Mouse (Mus musculus) ES-CJ7 (cell line): ENCODE data around the gene Adgrb3.

Experiments
- DNase-seq: peaks from one replicate; pipeline ENCODE4 v3.0.0; 2011; ENCODE audit warnings: low read depth, low spot score

Gene Adgrb3

DNA sequence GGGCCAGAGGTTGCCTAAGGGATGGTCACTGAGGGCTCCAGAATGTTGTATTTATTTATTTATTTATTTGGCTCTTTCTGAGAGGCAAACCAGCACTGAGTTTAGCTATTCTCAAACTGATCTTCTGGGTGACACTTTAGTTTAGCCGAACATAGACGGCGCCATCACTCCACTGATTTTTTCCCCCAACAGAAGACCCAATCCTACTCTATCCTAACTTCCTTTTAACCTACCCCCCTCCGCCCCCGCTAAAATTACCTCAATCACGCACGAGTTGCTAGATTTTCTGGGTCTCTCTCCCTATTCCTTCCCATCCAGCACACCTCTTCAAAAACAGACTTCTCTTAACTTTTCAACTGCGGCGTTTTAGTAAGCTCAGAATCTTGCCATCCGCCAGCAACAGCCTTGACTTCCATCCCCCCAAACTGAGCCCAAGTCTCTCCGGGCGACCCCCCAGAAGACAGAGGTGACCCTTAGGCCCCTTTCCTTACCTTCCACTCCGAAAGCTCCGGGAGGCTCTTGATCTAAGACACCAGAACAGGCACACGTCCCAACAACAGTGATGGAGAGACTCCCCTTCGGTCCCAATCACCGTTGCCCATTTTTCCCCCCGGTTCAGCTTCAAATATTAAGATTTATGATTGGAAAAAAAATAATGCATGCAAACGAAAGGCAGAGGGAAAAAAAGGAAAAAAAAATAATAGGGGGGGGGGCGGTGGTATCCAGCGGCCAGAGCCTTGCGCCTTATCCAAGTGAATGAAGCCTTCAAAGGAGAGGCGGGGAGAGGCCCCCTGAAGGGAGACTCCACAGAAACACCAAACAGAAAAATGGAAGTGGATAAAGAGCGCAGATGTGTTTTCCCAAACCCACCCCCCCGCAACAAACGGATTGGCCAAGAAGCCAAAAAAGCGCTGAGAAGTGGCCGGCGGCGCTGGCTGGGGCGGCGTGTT lies at the start of gene Adgrb3:
Adgrb3 (minus strand) TSS at position 737 of the 950 bp plus-strand sequence.
- peak; percentile 13 for DNase-seq

DNA sequence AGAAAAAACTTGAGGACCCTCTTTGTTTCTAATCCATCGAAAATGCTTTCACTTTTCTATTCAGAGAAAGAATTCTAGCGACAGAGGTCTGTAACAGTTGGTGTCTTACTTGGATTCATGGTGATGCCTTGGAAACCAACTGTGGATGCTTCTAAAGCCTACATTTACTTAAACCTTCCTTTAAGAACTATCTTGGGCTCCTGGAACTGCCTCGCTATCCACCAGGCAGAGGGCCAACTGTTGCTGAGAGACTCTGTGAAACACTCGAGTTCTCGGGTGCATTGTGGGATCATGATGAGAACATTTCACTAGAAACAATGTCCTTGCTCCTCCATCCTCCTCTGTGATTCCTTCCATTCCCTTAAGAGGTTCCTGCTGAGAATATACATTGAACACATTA lies 48.0 kb upstream of the Adgrb3 start:
- no peak for DNase-seq

DNA sequence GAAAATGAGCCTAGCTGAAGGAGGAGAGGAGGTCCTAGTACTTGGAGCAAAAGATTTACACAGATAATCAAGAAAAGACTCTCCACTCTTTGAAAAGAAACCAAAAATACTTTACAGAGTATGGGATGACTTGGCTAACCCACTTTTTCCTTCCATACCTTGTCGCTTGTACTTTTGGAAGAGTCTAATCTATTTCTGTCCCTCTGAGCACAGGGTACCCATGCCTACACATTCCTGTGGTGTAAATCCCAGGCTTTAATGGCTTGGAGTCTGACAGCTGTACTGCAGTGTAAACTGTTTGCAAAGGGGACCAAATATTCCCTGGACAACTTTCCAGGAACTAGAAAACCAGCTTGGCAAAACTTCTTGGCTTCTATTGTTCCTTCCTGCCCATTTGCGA lies 28.0 kb upstream of the Adgrb3 start:
- no peak for DNase-seq

DNA sequence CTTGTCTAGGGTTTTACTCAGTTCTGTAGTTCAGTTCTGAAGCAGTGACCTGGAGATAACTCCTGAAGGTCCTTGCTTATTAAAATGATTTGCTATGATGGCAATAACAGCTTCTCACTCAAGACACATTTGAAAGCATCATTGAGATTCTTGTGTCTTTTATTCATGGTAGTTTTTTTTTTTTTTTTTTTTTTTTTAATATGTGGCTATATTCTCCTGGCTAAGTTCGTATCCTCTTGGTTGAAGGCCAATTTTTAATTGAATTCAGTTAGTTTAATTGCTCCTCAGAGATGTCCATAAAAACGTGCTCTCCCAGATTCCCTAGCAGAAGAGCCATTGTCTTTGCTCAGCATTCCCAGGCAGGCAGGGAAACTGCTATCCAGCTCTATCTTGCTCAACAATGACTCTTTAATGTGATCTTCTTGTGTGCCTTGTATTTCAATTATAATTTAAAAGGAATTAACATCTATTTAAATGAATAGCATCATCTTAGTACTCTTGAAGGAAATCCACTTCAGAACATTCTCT lies 25.0 kb upstream of the Adgrb3 start:
- no peak for DNase-seq

DNA sequence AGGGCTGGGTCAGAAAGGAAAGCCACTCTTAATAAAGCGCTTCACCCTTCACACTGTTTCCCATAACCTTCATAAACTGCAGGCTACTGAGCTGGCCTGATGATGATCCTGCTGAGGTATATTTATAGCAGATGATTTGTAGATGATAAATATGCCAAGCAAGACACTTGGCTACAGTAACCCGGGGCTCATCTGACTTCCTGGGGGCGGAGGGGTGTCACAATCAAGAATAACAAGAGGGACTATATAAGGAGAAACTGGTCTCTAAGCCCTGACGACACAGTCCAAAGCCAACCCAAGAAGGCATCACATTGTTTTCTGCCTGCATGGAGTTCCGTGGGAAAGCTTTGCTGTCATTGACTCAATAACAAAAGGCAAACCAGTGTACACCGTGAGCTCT lies 2.8 kb upstream of the Adgrb3 start:
- DNase-seq = no peak

DNA sequence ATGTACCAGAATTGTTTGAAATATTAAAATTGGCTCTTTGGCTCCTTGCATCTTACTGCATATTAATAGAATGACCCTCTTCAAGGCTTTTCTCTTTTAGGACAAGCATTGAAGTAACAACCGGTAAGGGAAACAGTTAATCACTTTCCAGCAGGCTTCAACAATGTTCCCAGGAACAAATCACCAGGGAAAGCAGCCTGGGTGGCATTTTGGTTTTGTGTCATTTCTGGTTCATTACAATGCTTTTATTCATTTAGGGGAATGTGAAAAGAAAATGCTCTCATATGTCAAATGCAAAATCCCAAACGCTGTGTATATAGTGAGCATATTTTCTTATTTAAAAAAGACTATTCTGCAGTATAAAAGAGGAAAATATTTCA lies 2.0 kb upstream of the Adgrb3 start:
- DNase-seq = no peak

DNA sequence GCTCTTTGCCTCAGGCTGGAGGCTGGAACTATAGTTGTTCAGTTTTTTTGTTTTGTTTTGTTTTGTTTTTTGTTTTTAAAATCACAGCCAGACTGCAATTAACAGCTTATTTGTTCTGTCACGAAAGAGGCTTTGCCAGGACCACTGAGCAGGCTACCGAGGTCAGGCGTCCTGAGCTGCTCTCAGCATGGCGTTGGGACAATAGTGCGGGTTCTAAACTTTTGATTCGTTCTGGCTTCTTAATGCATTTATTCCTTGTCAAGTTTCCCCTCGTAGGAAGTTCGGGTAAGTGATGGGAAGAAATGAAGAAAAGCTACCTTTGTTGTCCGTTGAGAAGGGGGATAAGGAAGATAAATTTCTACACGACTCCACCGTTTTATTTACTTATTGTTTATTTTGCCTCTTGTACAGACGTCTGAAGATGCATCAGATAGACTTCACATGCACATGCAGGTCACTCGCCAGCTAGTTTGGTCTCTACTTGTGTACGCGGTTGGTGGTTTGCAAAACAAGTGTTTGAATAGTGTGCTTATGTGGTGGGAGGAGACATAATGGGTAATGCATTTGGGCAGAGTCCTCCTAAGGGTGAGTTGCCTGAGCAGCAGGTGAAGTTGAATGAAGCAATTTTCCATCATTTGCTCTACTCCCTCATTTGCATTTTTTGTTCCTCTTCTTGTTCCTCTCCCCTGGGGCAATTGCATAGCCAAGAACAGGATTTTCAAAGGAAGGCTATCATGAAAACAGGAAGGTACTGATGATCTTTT lies 1.4 kb upstream of the Adgrb3 start:
- DNase-seq = peak; percentile 7

DNA sequence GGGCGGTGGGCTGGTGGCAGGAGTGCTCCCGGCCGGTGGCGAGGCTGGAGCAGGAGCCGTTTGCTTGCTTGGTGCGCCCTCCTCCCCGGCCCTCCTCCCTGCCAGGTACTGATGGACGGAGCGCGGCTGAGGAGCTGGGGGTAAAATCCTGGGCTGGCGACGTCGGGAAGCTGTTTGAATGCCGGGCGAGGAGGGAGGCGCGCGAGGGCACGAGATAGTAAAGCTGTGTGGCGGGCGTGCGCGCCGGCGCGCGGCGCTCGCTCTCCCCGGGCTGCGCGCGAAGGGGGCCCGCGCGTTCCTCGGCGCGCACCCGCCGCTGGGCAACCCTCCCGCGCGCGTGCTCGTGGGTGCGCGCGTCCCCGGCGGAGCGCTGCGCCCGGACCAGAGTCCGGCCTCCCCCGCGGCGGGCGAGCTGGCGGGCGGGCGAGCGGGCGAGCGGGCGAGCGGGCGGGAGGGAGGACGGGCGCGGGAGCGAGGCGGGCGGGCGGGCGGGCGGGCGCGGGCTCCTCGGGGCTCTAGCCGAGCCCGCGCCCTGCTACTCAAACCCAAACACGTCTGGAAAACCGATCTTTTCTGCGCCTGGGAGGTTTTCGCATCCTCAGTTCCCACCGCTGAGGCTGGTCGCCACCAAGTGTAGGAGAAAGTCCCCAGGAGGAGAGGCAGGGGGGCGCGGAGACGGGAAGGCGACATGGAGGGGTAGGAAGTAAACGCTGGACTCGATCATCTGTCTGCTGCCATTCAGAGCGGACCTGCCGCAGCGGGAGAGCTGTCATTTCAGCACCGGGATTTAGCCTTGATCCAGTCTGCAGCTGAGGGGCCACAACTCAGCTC lies 629 bp upstream of the Adgrb3 start:
- peak; percentile 86 for DNase-seq

DNA sequence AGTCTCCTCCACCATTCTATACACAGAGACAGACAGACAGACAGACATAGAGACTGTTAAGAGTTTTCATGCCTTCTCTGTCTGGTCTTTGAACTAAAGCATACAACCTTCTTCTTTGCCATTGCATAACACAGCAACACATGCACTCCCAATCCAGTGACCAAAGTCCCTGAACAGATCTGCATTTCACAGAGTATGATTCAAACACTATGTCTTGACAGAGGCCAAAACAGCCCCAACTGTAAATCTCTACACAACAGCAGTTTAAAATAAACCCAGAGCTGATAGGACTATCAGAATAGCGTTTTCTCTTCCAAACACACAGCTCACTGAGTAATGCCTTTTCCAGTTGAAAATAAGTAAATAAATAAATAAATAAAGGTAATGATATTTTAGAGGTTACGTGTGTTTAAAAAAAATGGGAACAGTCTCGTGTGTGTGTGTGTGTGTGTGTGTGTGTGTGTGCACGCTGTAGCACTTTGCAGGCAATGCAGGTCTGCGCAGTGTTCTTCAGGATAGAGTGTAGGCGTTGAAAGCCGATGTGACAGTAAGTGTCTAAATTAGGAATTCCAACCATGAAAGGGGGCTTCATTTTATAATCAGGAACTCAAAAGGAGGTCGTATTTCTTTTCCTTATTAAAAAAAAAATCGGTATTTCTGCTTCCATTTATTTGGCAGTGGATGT lies 1.3 kb downstream of the Adgrb3 start:
- DNase-seq = no peak

DNA sequence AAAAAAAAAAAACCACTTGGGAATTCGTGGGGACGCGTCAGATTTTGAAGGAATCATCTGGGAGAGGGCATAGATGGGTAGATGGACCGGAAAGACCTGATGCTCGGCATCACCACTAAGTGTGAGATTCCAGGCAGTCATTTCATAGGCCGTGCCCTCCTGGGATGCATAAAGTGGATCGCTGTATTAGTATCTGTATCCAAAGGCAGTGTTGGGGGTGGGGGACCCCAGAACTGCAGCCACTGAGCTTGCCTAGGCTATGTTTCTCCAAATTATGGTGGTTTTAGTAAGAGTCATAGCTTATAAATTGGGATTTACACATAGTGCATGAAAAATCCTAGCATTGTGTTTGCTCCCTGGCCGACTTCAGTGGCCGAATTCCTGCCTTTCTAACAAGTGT lies 2.1 kb downstream of the Adgrb3 start:
- DNase-seq = no peak

DNA sequence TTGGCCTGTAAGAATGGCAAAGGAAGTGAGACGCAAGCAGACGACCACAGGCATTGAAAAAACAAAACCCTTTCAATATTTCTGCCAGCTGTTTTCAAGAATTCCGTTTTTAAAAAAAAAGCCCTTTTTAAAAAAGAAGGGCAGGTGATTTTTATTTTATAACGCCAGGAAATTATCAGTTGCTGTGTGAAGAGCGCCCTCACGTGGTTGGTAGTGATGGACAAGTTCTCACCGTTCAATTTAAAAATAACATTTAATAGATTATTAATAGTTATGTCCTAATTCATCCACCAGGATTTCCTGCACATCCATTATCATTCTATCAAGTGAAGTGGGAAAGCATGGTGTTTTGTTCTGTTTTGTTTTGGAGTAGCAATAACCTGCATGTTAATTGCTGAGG lies 2.7 kb downstream of the Adgrb3 start:
- DNase-seq = peak; percentile 31

DNA sequence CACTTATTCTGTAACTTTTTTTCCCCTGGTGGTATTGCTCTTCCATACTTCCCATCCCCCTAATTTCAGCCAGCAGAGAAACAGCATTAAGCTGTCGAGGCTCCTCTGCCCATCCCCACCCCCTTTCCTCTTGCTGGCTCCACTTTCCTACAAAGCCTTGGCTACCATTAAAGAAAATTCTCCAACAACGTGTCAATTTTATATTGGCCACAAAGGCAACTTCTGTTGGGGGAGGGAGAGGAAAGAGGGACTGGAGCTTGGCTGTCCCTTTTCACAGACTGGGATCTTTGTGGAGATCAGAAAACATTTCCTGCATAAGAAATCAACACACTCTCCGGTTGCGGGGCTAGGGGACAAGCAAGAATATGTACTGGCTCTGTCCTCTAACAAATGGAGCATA lies 4.9 kb downstream of the Adgrb3 start:
- no peak for DNase-seq

DNA sequence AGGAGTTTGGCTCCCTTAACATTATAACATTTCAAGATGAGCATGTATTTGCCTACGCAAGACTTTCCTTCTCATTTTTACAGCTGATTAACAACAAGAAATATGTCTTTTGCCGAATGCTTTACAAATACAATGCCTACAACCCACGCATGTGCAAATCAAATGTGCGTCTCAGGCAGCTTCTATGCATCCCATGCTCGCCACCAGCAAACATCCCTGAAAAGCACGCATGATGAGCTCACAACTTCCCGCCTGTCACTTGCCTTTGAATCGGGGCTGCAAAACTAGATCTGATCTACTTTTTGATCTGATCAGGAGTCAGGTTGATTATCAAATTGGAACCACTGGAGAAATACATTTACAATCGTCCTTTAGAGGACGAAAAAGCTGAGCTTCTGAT lies 5.5 kb downstream of the Adgrb3 start:
- no peak for DNase-seq

DNA sequence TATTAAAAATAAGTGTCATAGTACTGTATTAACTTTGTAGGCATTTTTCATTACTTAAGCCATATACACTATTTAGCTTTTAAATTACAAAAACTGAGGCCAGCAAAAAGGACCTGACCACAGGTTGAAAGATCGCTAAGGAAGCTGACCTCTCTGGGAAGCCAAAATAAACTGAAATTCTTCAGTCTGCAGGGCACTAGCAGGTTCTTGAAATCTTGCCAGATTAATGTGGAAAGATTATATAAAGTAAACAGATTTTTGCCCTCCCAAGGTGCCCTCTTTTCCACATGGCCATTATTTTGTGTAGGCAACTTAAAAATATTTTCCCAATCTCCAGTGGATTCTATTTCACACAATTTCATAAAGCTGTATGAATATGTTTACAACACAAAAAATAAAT lies 14.0 kb downstream of the Adgrb3 start:
- no peak for DNase-seq

DNA sequence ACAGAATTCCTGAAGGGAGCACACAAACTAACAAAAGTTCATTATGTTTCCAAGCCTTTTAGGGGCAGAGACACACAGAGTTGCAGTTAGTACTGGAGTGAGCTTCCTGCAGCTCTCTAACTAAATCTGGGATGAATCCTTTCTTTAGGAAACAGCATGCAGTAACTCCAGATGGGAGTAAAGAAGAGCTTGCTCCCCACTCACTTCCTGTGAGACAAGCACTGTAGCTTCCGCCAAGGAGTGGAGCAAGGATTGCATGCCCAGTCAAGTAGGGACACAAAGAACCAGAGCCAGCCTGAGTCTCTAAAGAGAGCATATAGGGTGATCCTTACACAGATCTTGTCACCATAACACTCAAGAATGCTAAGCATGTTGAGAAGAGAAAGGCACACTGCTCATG lies 50.7 kb downstream of the Adgrb3 start:
- DNase-seq = no peak

DNA sequence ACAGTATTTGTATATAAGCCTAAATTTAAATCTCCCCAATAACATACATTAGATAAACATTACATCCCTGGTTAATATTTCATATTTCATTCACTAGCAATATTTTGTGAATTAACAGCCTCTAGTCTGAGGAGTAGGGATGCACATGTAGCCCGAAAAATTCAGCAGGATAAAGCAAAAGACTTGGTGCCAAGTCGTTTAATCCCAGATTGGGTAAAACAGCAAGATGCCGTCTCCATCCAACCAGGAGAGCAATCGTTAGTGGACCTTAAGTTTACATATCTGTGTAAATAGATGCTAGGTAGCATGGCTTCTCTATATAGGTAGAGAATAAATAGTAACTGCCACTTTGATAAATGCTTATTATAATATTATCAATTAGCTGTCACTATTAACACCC lies 52.0 kb downstream of the Adgrb3 start:
- no peak for DNase-seq

DNA sequence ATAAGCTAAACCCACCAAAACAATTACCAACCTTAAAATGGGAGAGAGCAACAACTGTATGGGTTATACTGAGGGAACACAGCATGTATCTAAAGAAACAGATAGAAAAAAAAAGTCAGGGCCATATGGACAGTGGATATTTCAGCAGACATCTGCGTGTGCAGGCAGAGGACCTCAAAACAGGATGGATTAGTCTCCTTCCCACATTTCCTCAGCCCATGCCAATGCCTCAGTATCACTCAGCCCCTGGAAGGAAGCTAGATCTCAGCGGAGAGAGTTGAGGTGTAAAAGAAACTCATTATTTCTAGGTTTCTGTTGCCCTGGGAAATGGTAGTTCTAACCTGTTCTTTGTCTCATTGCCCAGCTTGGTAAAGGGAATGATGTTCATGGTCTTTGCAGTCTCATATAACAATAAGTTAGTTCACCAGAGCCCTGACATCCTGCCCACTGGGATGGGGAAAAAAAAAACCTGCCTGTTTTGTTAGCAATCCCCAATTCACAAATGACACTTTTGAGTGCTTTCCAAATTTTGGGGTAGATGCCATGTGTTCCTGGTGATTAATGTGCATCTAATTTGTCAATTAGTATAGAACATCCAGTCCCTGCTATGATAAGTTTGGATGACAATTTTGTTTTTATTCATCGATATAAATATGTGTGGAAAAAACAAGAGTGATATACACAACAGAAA lies 53.9 kb downstream of the Adgrb3 start:
- DNase-seq = no peak

DNA sequence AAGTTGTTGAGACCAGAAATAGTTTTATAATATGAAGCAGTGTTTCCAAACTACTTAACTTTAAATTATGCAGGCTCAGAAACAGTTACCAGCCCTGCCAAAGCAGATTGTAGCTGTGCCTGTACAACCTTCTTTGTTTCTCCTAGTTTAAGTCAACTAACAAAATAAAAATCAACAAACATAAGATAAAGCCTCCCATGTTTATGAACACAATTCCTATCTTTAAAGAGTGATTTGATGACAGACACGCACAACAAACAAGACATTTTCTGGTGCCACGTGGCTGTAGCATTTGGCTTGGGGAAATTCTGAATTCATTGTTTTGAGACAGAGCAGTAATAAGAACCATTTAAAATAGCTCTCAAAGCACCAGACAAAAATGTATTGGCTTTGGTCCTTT lies 60.5 kb downstream of the Adgrb3 start:
- no peak for DNase-seq

DNA sequence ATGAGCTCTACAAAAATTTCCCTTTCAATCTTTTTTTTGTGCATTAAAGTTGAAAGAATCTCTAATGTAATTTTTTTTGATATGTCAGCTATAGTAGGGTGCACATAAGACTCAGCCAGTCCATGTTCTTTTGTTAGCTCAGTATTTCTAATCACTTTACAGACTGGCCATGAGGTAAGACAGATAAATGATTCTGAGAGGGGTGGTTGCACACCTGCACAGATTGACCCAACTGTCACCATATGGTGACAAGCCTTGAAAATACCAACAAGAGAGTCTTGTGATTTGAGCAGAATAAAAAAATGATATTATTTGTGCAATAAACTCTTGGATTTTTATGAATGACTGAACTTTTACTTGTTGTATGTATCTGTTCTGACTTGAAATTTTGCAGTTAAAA lies 74.2 kb downstream of the Adgrb3 start:
- no peak for DNase-seq

DNA sequence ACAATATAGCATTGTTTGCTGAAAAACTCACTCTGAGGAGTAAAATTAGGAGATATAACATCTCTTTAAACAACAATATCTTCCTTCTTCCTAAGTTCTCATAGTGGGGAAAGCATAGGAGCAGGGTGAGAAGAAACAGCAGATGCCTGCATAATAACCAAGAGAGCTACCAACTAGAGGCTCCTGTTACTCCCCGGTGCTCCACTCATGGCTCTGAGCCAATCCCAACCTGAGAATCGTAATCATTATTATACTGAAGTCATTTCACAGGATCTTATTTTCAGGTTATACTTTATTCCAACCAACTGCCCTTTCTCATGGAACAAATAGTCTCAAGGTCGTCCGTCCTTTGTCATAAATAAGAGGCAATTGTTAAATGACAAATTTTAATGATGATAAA lies 75.0 kb downstream of the Adgrb3 start:
- no peak for DNase-seq

DNA sequence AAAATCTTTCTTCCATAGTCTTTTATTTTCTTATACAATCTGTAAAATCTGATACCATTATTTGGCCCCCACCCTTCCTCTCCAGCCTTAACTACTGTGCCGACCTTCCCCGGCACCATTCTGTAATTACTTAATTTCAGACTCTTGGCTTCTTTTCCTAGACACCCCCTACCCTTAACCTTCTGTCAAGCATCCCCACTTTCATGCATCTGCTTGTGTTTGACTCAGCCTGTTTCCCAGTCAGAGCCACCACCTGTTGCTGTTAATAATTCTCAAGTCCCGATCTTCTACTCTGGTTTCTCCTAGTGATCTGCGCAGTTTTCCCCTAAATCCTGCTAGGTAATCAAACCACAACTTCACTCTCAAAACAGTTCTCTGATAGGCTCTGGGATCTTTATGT lies 83.9 kb downstream of the Adgrb3 start:
- no peak for DNase-seq
